Mouse (Mus musculus) heart, adult 2 months (tissue): ENCODE results near the gene Zfp385a. TPM values are rescaled to one million over a fixed set of nuclear protein-coding genes. Genes with fewer than 3 reads are reported as not detected.
"Not testable (repeated sequence)": the region's sequence is repeated elsewhere in the genome, so short reads cannot be mapped to it uniquely, and the experiment has no call there.

Experiments used
- DNase-seq, 2 experiments: peaks; one replicate each; pipeline ENCODE4 v3.0.0; 2021
- H3K27ac ChIP-seq: fragments of 200-600 bp; 2 replicates; pipeline ENCODE4 v1.8.1; 2022
- H3K27me3 ChIP-seq: fragments of 200-500 bp; 2 replicates; pipeline ENCODE4 v1.6.1; 2012; ENCODE audit warnings: mild to moderate bottlenecking, low read length, inconsistent platforms, mixed read lengths; ENCODE audit not compliant: control insufficient read depth, insufficient read depth
- H3K36me3 ChIP-seq: fragments of 200-500 bp; 2 replicates; pipeline ENCODE4 v1.6.1; 2012; ENCODE audit warnings: low read length, inconsistent platforms; ENCODE audit not compliant: control insufficient read depth, insufficient read depth
- H3K4me1 ChIP-seq: fragments of 200-500 bp; 2 replicates; pipeline ENCODE4 v1.6.1; 2011; ENCODE audit warnings: low read length; ENCODE audit not compliant: control insufficient read depth, insufficient read depth
- H3K4me3 ChIP-seq: fragments of 200-600 bp; 2 replicates; pipeline ENCODE4 v1.8.1; 2022
- H3K79me2 ChIP-seq: fragments of 200-500 bp; replicated peaks from 2 replicates; pipeline ENCODE4 v1.6.1; 2012; ENCODE audit warnings: mild to moderate bottlenecking, inconsistent platforms, low read length, moderate library complexity, mixed read lengths; ENCODE audit not compliant: control insufficient read depth, insufficient read depth
- H3K9ac ChIP-seq: fragments of 200-500 bp; 2 replicates; pipeline ENCODE4 v1.6.1; 2012; ENCODE audit warnings: low read depth, mild to moderate bottlenecking, control low read depth, inconsistent platforms, low read length, mixed read lengths
- CTCF ChIP-seq: fragments of 200-600 bp; IDR thresholded peaks from 2 replicates; pipeline ENCODE4 v1.8.1; 2022; ENCODE audit warnings: antibody characterized with exemption, mild to moderate bottlenecking, moderate library complexity
- EP300 ChIP-seq: fragments of 200-500 bp; IDR thresholded peaks from 2 replicates; pipeline ENCODE4 v1.6.1; 2011; ENCODE audit warnings: low read depth, low read length, control low read depth; ENCODE audit not compliant: insufficient read depth
- POLR2A ChIP-seq: fragments of 200-500 bp; IDR thresholded peaks from 2 replicates; pipeline ENCODE4 v1.6.1; 2011; ENCODE audit warnings: mild to moderate bottlenecking, low read depth, low read length, control low read depth; ENCODE audit not compliant: insufficient read depth
- WGBS: fragments of 180-500 bp; shearing (Covaris S2); methylation state at CpG from one replicate; pipeline ENCODE4 v1.1.7; 2018; 5-methylcytosine and 5-hydroxymethylcytosine counted together
- intact Hi-C: fragments of 180-260 bp; cut with DNase I; formaldehyde crosslinking; loops from one replicate; pipeline ENCODE4 v1.15.1; 2025
- microRNA-seq, 2 experiments: library from miRNA; unstranded; fragments of <30 nt; microRNA quantifications; one replicate each; pipeline ENCODE4 v1.2.0; 2021
- polyA plus RNA-seq: library from polyadenylated mRNA; depleted of rRNA; stranded (reverse); fragments of >200 nt; gene quantifications from 2 replicates; pipeline ENCODE4 v1.2.3, GENCODE M21; 2012; rRNA removed
- total RNA-seq, 2 experiments: library from RNA; stranded (reverse); gene quantifications; 2 replicates each; pipeline ENCODE4 v1.2.3; 2021

Gene Zfp385a
- total and polyA plus RNA-seq, 3 experiments, result 10.1 to 12.0 (median 10.4) TPM

GRCm38 (mm10) chr15:103279750-103280149 is 60.1 kb downstream of the Zfp385a start:
- TF ChIP-seq CTCF (peak; percentile 77), POLR2A (no peak)
- no peak for DNase-seq
- 69% methylated on average over 3 of the region's 3 CpGs for WGBS
- H3K4me3 ChIP-seq, result no peak overlapping the region
- H3K4me1 ChIP-seq, result no peaks in the 10 kb centered on the region; the same call in 1 of the 2 replicates
- H3K27ac ChIP-seq, result no peak overlapping the region
- no peak overlapping the region for H3K9ac ChIP-seq
- H3K36me3 ChIP-seq, result no peaks in the 10 kb centered on the region; the same call in 1 of the 2 replicates
- H3K27me3 ChIP-seq, result no peaks in the 10 kb centered on the region
- peaks cover 14% of the 10 kb centered on the region for H3K79me2 ChIP-seq
- intact Hi-C loops, result loop anchor here (2.0 kb wide), 1 partner anchor 29 kb away; no protein-coding TSS in a partner anchor

- no peak for TF ChIP-seq POLR2A
- TF ChIP-seq CTCF, result no peak
- TF ChIP-seq EP300, result no peak
- peaks cover 2% of the 10 kb centered on the region for H3K4me1 ChIP-seq
- H3K27ac ChIP-seq, result no peak overlapping the region
- H3K27me3 ChIP-seq, result no peaks in the 10 kb centered on the region
- WGBS, result 73% methylated on average over 7 of the region's 7 CpGs
- peaks cover 12% of the 10 kb centered on the region for H3K79me2 ChIP-seq
- peaks cover 3% of the 10 kb centered on the region for H3K36me3 ChIP-seq
- intact Hi-C loops, result no loop called here
- H3K9ac ChIP-seq, result no peak overlapping the region
- DNase-seq, result no peak
- H3K4me3 ChIP-seq, result no peak overlapping the region
These were observed 61.9 kb downstream of the Zfp385a start for GRCm38 (mm10) chr15:103277949-103278348.

GRCm38 (mm10) chr15:103275943-103276342 is 64.0 kb downstream of the Zfp385a start:
- DNase-seq, H3K27ac ChIP-seq, H3K79me2 ChIP-seq, H3K9ac ChIP-seq, H3K27me3 ChIP-seq, intact Hi-C loops, H3K4me3 ChIP-seq, H3K36me3 ChIP-seq, H3K4me1 ChIP-seq: not testable (repeated sequence)
- WGBS, result 88% methylated on average over 3 of the region's 3 CpGs

GRCm38 (mm10) chr15:103272419-103273279 is 67.2 kb downstream of the Zfp385a start, which contains the start of gene Copz1:
Copz1 (plus strand) TSS chr15:103272714.
- DNase-seq, result peak; percentile 92 to 98
- peaks cover 2% of the 10 kb centered on the region; the same call in 1 of the 2 replicates for H3K79me2 ChIP-seq
- under 1% methylated on average over 38 of the region's 38 CpGs for WGBS
- peak; percentile 77; the same call in 1 of the 2 replicates for TF ChIP-seq EP300
- peak; percentile 53 for TF ChIP-seq CTCF
- peak; percentile 91 for TF ChIP-seq POLR2A
- peak within 1 kb of the TSS; percentile 98 for H3K4me3 ChIP-seq
- intact Hi-C loops, result loop anchor here (5.0 kb wide), 1 partner anchor 35 kb away; no protein-coding TSS in a partner anchor
- H3K36me3 ChIP-seq, result peaks cover 3% of the 10 kb centered on the region
- H3K9ac ChIP-seq, result peak within 1 kb of the TSS; percentile 77
- H3K4me1 ChIP-seq, result peaks cover 2% of the 10 kb centered on the region; the same call in 1 of the 2 replicates
- peak within 1 kb of the TSS; percentile 84 for H3K27ac ChIP-seq
- no peaks in the 10 kb centered on the region for H3K27me3 ChIP-seq

- Histone ChIP-seq H3K36me3 (peaks cover 3% of the 10 kb centered on the region), H3K4me3 (no peak overlapping the region), H3K27ac (no peak overlapping the region), H3K9ac (no peak overlapping the region), H3K27me3 (no peaks in the 10 kb centered on the region), H3K79me2 (no peaks in the 10 kb centered on the region), H3K4me1 (peaks cover 2% of the 10 kb centered on the region; the same call in 1 of the 2 replicates)
- intact Hi-C loops, result no loop called here
- WGBS, result 77% methylated on average over 4 of the region's 4 CpGs
- TF ChIP-seq POLR2A, result no peak
- no peak for TF ChIP-seq CTCF
- no peak for TF ChIP-seq EP300
- no peak for DNase-seq
These were observed 71.0 kb downstream of the Zfp385a start for GRCm38 (mm10) chr15:103268903-103269302.

- WGBS, result 89% methylated on average over 2 of the region's 2 CpGs
- intact Hi-C loops, result no loop called here
- Histone ChIP-seq H3K79me2 (no peaks in the 10 kb centered on the region), H3K4me3 (no peak overlapping the region), H3K9ac (no peak overlapping the region), H3K27me3 (no peaks in the 10 kb centered on the region), H3K36me3 (no peaks in the 10 kb centered on the region), H3K4me1 (no peaks in the 10 kb centered on the region), H3K27ac (no peak overlapping the region)
- TF ChIP-seq CTCF (no peak), EP300 (no peak), POLR2A (no peak)
- no peak for DNase-seq
These were observed 75.1 kb downstream of the Zfp385a start for GRCm38 (mm10) chr15:103264794-103265193.

Small RNAs within 50 kb of the gene (microRNA-seq; reads per million reads assigned to microRNA genes)
- gene Mir148b (113 to 178 reads per million in 2 experiments), gene Mir6963 (0 to 0.77 reads per million in 2 experiments)

Other genes starting within 250 kb of the Zfp385a start
- gene Smug1, start 173.0 kb downstream of the Zfp385a start, total RNA-seq, result 10 to 100 TPM; 13.9 to 15.2 TPM
- 13.3 and 13.9 TPM in 2 replicates for gene Smug1, start 173.0 kb downstream of the Zfp385a start, polyA plus RNA-seq
- gene Cbx5, start 100.3 kb downstream of the Zfp385a start, total RNA-seq, result 10 to 100 TPM; 56.5 to 57.0 TPM
- gene Cbx5, start 100.3 kb downstream of the Zfp385a start, polyA plus RNA-seq, result 15.6 and 39.9 TPM in 2 replicates
- gene Hnrnpa1, start 99.7 kb downstream of the Zfp385a start, total RNA-seq, result 100 to 1,000 TPM; 143 to 149 TPM
- 59.4 and 109 TPM in 2 replicates for gene Hnrnpa1, start 99.7 kb downstream of the Zfp385a start, polyA plus RNA-seq
- gene Nfe2, start 81.7 kb downstream of the Zfp385a start, total RNA-seq, result 1 to 10 TPM in 1 of 2 experiments, under 1 TPM in 1; 0.86 to 2.0 TPM
- gene Nfe2, start 81.7 kb downstream of the Zfp385a start, polyA plus RNA-seq, result 1.6 and 1.9 TPM in 2 replicates
- gene Copz1, start 67.4 kb downstream of the Zfp385a start, total RNA-seq, result 10 to 100 TPM; 50.2 to 55.2 TPM
- gene Copz1, start 67.4 kb downstream of the Zfp385a start, polyA plus RNA-seq, result 58.7 and 96.8 TPM in 2 replicates
- gene Gpr84, start 29.5 kb downstream of the Zfp385a start, total RNA-seq, result not detected
- 0.06 TPM in 1 of 2 replicates, not detected in the other for gene Gpr84, start 29.5 kb downstream of the Zfp385a start, polyA plus RNA-seq
- 10 to 100 TPM; 36.4 to 36.7 TPM for gene Itga5, start 26.7 kb upstream of the Zfp385a start, total RNA-seq
- gene Itga5, start 26.7 kb upstream of the Zfp385a start, polyA plus RNA-seq, result 38.6 and 44.6 TPM in 2 replicates
- not detected for gene Gtsf1, start 90.4 kb upstream of the Zfp385a start, total RNA-seq
- 0.51 and 0.64 TPM in 2 replicates for gene Gtsf1, start 90.4 kb upstream of the Zfp385a start, polyA plus RNA-seq
- not detected for gene Gtsf2, start 108.4 kb upstream of the Zfp385a start, total RNA-seq
- gene Gtsf2, start 108.4 kb upstream of the Zfp385a start, polyA plus RNA-seq, result not detected in 2 replicates
- 1 to 10 TPM; 3.6 to 4.2 TPM for gene Nckap1l, start 113.7 kb upstream of the Zfp385a start, total RNA-seq
- 4.0 and 4.3 TPM in 2 replicates for gene Nckap1l, start 113.7 kb upstream of the Zfp385a start, polyA plus RNA-seq
- 1 to 10 TPM in 1 of 2 experiments, under 1 TPM in 1; 0.99 to 1.0 TPM for gene Pde1b, start 162.9 kb upstream of the Zfp385a start, total RNA-seq
- gene Pde1b, start 162.9 kb upstream of the Zfp385a start, polyA plus RNA-seq, result 2.2 and 2.8 TPM in 2 replicates
- 10 to 100 TPM in 1 of 2 experiments, 1 to 10 TPM in 1; 9.0 to 11.6 TPM for gene Ppp1r1a, start 197.9 kb upstream of the Zfp385a start, total RNA-seq
- gene Ppp1r1a, start 197.9 kb upstream of the Zfp385a start, polyA plus RNA-seq, result 3.2 and 5.7 TPM in 2 replicates
- gene Glycam1, start 225.0 kb upstream of the Zfp385a start, total RNA-seq, result not detected
- not detected in 2 replicates for gene Glycam1, start 225.0 kb upstream of the Zfp385a start, polyA plus RNA-seq